Mouse (Mus musculus) hindbrain, embryonic 15.5 days (tissue): Measurements from ENCODE around the gene Tmem39a. TPM values are rescaled to one million over a fixed set of nuclear protein-coding genes. Genes with fewer than 3 reads are reported as not detected.

Experiments
- ATAC-seq: fragments of 200-750 bp; cut with Nextera tagmentation; 2 replicates; pipeline ENCODE4 v1.8.0; 2017; ENCODE audit warnings: low read depth, moderate number of reproducible peaks, moderate TSS enrichment; ENCODE audit not compliant: low FRiP score
- H3K27ac ChIP-seq: fragments of 300-500 bp; sonication (generic); replicated peaks from 2 replicates; pipeline ENCODE4 v1.5.1; 2015; ENCODE audit warnings: mild to moderate bottlenecking, inconsistent platforms
- H3K27me3 ChIP-seq: fragments of 300-500 bp; sonication (generic); 2 replicates; pipeline ENCODE4 v1.6.1; 2015; ENCODE audit warnings: control low read depth, inconsistent platforms
- H3K36me3 ChIP-seq: fragments of 300-500 bp; sonication (generic); 2 replicates; pipeline ENCODE4 v1.6.1; 2015; ENCODE audit warnings: control low read depth, inconsistent platforms
- H3K4me1 ChIP-seq: fragments of 300-500 bp; sonication (generic); replicated peaks from 2 replicates; pipeline ENCODE4 v1.6.1; 2015; ENCODE audit warnings: control low read depth, inconsistent platforms
- H3K4me2 ChIP-seq: fragments of 300-500 bp; sonication (generic); 2 replicates; pipeline ENCODE4 v1.6.1; 2015; ENCODE audit warnings: moderate library complexity, mild to moderate bottlenecking, inconsistent platforms
- H3K4me3 ChIP-seq: fragments of 300-500 bp; sonication (generic); 2 replicates; pipeline ENCODE4 v1.5.1; 2015; ENCODE audit warnings: mild to moderate bottlenecking, inconsistent platforms
- H3K9ac ChIP-seq: fragments of 300-500 bp; sonication (generic); 2 replicates; pipeline ENCODE4 v1.6.1; 2015; ENCODE audit warnings: inconsistent platforms
- H3K9me3 ChIP-seq: fragments of 300-500 bp; sonication (generic); 2 replicates; pipeline ENCODE4 v1.6.1; 2016; ENCODE audit warnings: control low read depth, inconsistent platforms
- WGBS: fragments of 180-500 bp; shearing (Covaris S2); methylation state at CpG from one replicate; pipeline ENCODE4 v1.1.7; 2015; 5-methylcytosine and 5-hydroxymethylcytosine counted together
- polyA plus RNA-seq: library from polyadenylated mRNA; unstranded; fragments of >200 nt; fragmentation: Nextera tagmentation; extraction: Ambion mirVana; gene quantifications from 2 replicates; pipeline ENCODE4 v1.2.1, GENCODE M21; 2015

Gene Tmem39a
- polyA plus RNA-seq, 1 experiment from 2014 or later = 36.3 TPM

DNA sequence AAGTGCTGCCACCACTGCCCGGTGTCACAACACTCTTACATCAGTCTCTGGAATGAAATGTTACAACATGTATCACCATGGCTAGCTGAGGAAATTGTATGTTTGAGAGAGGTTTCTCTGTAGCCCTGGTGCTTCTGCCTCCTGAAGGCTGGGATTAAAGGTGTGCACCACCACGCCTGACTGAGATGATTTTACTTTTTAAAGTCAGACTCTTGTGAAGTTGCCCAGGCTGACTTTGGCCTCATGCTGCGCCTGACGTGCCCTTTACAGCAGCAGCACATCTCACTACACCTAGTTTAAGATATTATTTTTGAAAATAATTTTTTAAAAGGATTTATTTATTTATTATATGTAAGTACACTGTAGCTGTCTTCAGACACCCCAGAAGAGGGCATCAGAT lies 34.4 kb downstream of the Tmem39a start:
- no peak for ATAC-seq
- Histone ChIP-seq H3K36me3 (peaks cover 27% of the 10 kb centered on the region), H3K27ac (no peak overlapping the region), H3K9ac (no peak overlapping the region), H3K4me2 (no peak overlapping the region), H3K27me3 (no peaks in the 10 kb centered on the region), H3K9me3 (no peaks in the 10 kb centered on the region), H3K4me3 (no peak overlapping the region), H3K4me1 (no peaks in the 10 kb centered on the region)
- 98% methylated on average over 4 of the region's 4 CpGs for WGBS

DNA sequence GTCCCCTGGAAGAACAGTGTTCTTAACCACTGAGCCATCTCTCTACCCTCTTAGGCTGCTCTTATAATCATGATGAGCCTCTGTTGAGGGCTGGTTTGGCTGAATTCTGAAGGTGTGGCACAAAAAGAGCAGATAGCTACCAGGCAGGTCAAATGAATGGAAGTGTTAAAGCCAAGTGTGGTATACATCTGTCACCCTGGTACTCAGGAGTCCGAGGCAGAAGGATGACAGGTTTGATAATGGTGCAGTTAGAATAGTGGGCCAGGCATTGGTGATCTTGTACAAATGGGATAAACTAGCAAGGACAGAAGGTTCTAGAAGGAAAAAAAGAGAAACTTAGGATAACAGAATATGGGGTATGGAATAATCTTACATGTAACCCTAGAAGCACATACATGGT lies 35.9 kb downstream of the Tmem39a start:
- H3K4me2 ChIP-seq = no peak overlapping the region
- no peak overlapping the region for H3K9ac ChIP-seq
- WGBS = 71% methylated on average over 1 of the region's 1 CpGs
- no peaks in the 10 kb centered on the region for H3K9me3 ChIP-seq
- H3K27ac ChIP-seq = no peak overlapping the region
- H3K27me3 ChIP-seq = no peaks in the 10 kb centered on the region
- no peak overlapping the region for H3K4me3 ChIP-seq
- no peaks in the 10 kb centered on the region for H3K4me1 ChIP-seq
- no peak for ATAC-seq
- peaks cover 15% of the 10 kb centered on the region for H3K36me3 ChIP-seq

DNA sequence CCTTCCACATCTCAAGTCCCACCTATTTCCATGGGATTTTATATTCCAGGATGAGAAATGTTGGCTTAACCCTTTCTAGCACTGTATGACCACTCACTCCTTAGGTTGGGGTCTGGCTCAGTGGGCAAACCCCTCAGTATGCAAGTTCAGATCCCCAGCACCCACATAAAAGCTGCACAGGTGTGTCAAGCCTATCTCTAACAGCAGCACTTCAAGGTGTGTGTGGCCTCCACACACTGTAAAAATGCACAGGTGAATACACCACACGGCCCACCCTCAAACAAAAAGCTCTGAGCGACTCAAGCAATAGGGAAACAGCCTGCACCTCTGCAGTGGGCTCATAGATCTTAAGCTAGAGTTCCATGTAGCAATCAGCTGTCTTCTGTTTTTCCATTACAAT lies 37.6 kb downstream of the Tmem39a start:
- H3K9ac ChIP-seq = no peak overlapping the region
- no peak overlapping the region for H3K27ac ChIP-seq
- ATAC-seq = no peak
- H3K4me2 ChIP-seq = no peak overlapping the region
- H3K36me3 ChIP-seq = peaks cover 12% of the 10 kb centered on the region
- no peaks in the 10 kb centered on the region for H3K9me3 ChIP-seq
- 90% methylated on average over 2 of the region's 2 CpGs for WGBS
- no peaks in the 10 kb centered on the region for H3K4me1 ChIP-seq
- no peaks in the 10 kb centered on the region for H3K27me3 ChIP-seq
- no peak overlapping the region for H3K4me3 ChIP-seq

DNA sequence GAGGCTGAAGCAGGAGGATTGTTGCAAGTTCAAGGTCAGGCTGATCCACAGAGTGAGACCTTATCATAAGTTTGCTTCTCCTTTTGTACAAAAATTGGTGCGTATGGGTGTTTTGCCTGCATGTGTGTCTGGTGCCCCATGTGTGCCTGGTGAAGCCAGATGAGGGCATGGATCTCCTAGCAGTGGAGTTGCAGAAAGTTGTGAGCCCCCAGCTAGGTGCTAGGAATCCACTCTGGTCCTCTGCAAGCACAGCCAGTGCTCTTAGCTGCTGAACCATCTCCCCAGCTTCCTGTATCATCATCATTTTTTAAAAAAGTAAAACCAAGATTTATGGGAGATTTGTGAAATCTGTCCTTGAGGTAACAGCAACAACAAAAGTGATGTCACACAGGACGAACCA lies 38.2 kb downstream of the Tmem39a start:
- peaks cover 10% of the 10 kb centered on the region for H3K36me3 ChIP-seq

DNA sequence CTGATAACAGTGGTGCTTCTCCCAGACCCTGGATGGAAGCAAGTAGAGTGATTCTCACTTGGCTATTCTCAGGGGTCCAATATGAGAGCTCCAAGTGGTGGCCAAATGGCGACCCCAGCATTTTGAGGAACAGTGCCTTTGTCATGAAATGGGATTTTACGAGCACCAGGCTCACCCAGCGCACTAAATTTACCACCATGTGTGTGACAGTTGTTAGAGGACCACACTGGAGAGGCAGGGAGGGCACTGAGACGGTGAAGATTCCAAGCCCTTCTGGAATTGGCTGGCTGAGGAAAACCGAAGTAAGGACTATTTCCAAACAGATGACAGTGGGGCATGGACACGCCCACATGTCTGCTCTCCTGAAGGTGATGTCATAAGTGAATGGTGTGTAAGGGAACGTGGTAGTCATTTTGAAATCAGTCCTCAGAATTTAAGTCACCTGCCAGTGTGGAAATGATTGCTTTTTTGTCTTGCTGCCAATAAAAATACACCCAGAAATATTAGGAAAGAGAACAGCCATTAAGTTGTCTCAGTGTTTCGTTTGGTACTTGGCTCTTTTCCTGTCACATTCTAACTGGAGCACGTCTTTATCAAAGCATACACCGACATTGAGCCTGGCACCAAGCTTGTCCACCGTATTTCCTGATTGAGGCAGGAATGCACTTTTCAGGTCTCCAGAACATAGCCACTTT lies 40.6 kb downstream of the Tmem39a start:
- WGBS = 80% methylated on average over 11 of the region's 11 CpGs

More for the DNA sequence above, 38.2 kb downstream of the Tmem39a start:
- no peak overlapping the region for H3K9ac ChIP-seq
- H3K4me1 ChIP-seq = no peaks in the 10 kb centered on the region
- WGBS = 90% methylated on average over 2 of the region's 2 CpGs
- no peaks in the 10 kb centered on the region for H3K9me3 ChIP-seq
- H3K27ac ChIP-seq = no peak overlapping the region
- no peak overlapping the region for H3K4me3 ChIP-seq
- H3K4me2 ChIP-seq = no peak overlapping the region
- H3K27me3 ChIP-seq = no peaks in the 10 kb centered on the region
- no peak for ATAC-seq

DNA sequence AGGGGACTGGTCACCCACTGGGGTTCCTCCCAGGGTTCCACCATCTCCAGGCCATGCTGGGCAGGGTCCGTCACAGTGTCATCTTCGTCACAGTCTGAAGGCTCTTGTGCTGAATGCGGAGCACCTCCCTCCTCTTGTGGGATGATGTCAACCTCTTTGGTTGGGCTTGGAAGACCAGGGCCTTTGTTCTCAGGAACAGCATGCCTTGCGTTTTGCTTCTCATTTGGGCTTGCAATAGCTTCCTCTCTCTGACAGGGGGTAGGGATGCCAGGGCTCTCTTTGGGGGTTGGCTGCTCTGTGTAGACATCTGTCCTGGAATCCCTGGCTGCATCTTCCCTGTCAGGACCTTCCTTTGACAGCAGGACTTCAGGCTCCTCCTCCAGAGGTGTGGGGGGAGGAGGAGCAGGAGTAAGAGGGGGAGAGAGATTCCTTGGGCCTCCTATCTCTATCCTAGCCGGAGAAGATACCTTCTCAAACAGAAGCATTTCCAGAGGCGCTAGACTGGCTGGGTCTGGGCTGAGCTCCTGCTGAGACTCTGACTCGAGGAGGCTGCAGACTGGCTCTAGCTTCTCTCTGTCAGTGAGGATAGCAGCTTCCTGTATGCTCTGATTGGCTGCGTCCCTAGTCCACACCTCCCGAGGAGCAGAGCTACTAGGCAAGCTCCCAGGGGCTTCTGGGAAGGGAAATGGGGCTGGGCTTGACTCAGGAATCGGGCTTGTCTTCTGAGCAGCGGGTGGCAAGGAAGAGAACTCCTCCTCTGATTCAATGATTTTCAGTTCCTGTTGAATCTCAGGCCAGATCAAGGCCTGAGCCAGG lies 44.7 kb downstream of the Tmem39a start:
- peak; percentile 65; the same call in 1 of the 2 replicates for ATAC-seq
- Histone ChIP-seq H3K27me3 (no peaks in the 10 kb centered on the region), H3K4me2 (no peak overlapping the region), H3K27ac (no peak overlapping the region), H3K4me3 (no peak overlapping the region), H3K4me1 (no peaks in the 10 kb centered on the region; the same call in 1 of the 2 replicates), H3K9ac (no peak overlapping the region), H3K9me3 (no peaks in the 10 kb centered on the region), H3K36me3 (0 out of 2 replicates have a peak, but pooled peaks cover 3% of the 10 kb centered on the region)
- 40% methylated on average over 11 of the region's 11 CpGs for WGBS

More for the DNA sequence above, 40.6 kb downstream of the Tmem39a start:
- H3K9me3 ChIP-seq = no peaks in the 10 kb centered on the region
- H3K4me1 ChIP-seq = no peaks in the 10 kb centered on the region; the same call in 1 of the 2 replicates
- H3K36me3 ChIP-seq = peaks cover 6% of the 10 kb centered on the region; the same call in 1 of the 2 replicates
- no peak for ATAC-seq
- no peaks in the 10 kb centered on the region for H3K27me3 ChIP-seq
- no peak overlapping the region for H3K9ac ChIP-seq
- H3K4me2 ChIP-seq = no peak overlapping the region
- H3K4me3 ChIP-seq = no peak overlapping the region
- no peak overlapping the region for H3K27ac ChIP-seq

DNA sequence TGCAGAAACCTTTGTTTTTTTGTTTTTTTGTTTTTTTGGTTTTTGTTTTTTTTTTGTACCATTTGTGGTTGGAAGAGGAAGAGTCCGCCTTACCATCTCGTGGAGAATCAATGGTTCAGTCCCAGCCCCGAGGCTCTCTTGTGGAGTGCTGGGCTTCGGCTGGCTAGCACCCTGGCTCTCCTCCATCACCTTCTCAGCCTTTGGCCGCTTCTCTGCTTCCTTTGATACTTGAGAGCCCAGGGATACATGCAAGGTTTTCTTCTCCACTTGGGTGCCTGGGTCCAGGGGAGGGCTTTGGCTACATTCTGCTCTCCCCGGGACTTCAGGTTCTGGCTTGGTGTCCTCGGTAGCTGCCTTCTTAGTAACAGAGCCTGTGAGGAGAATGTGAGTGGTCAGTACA lies 48.0 kb downstream of the Tmem39a start:
- no peaks in the 10 kb centered on the region for H3K9me3 ChIP-seq
- no peak overlapping the region for H3K4me3 ChIP-seq
- no peak overlapping the region for H3K27ac ChIP-seq
- H3K9ac ChIP-seq = no peak overlapping the region
- H3K36me3 ChIP-seq = 0 out of 2 replicates have a peak, but pooled peaks cover 5% of the 10 kb centered on the region
- WGBS = 94% methylated on average over 7 of the region's 7 CpGs
- ATAC-seq = no peak
- no peaks in the 10 kb centered on the region for H3K27me3 ChIP-seq
- H3K4me2 ChIP-seq = no peak overlapping the region
- H3K4me1 ChIP-seq = no peaks in the 10 kb centered on the region; the same call in 1 of the 2 replicates

DNA sequence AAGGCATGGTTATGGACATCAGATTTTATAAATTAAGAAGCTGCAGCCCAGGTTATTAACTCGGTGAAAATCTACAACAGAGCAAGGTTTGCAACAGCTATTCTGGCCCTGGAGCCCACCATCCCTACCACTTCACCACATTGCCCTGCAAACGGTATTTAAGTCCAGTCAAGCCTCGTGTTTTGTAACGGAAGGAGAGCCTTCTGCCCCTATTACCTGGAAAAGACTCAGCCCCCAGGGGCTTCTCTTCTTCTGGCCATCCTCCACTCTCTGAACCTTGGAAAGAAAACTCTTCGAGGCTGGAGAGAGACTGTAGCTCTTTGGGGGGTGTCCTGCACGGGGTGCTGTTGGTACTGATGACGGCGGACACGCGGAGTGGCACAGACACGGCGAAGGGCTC lies 50.2 kb downstream of the Tmem39a start:
- 84% methylated on average over 12 of the region's 12 CpGs for WGBS
- no peak overlapping the region for H3K4me3 ChIP-seq
- H3K9me3 ChIP-seq = no peaks in the 10 kb centered on the region
- no peaks in the 10 kb centered on the region for H3K27me3 ChIP-seq
- no peak overlapping the region for H3K4me2 ChIP-seq
- H3K36me3 ChIP-seq = 0 out of 2 replicates have a peak, but pooled peaks cover 5% of the 10 kb centered on the region
- no peaks in the 10 kb centered on the region for H3K4me1 ChIP-seq
- ATAC-seq = no peak
- no peak overlapping the region for H3K9ac ChIP-seq
- no peak overlapping the region for H3K27ac ChIP-seq

DNA sequence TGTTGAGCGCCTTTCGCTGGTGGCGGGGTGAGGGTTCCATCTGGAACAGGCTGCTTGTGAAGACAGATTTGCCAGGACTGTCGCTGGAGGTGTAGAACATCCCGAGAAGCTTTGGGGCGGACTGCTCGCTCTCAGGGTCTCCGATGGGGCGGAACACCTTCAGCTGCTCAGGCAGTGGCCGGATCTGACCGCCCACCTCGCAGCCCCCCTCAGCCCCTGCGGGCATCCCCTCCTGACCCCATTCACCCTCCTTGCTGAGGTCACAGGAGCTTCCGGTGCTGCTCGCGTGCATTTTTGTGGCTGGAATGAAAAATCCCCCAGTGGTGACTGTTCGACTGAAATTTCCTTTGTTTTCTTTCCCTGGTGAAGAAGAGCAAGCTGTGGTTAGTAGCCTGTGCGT lies 50.6 kb downstream of the Tmem39a start:
- Histone ChIP-seq H3K9me3 (no peaks in the 10 kb centered on the region), H3K4me1 (no peaks in the 10 kb centered on the region), H3K27me3 (no peaks in the 10 kb centered on the region), H3K4me3 (no peak overlapping the region), H3K9ac (no peak overlapping the region), H3K27ac (no peak overlapping the region), H3K4me2 (no peak overlapping the region), H3K36me3 (0 out of 2 replicates have a peak, but pooled peaks cover 5% of the 10 kb centered on the region)
- ATAC-seq = no peak
- WGBS = 68% methylated on average over 18 of the region's 18 CpGs

DNA sequence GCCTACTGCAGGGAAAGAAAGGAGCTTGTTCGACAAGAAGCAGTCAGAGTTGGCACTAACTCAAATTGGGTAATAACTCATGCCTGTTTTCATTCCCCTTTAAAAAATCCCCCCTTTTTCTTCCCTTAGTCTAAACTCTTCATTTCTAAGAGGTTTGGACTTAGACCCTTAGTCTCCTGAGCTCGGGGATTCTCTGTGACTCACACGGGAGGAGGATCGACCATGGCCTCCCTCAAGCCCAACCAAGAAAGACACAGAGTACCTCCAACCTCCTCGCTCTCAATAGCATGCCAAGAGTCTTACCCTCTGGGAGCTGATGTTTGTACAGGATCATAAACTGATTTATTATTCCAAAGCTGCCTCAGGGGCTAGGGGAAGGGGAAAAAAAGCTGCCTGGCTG lies 54.1 kb downstream of the Tmem39a start:
- ATAC-seq = no peak
- Histone ChIP-seq H3K4me1 (no peaks in the 10 kb centered on the region), H3K27ac (no peak overlapping the region), H3K4me2 (no peak overlapping the region), H3K4me3 (no peak overlapping the region), H3K9ac (no peak overlapping the region), H3K36me3 (0 out of 2 replicates have a peak, but pooled peaks cover 5% of the 10 kb centered on the region), H3K27me3 (no peaks in the 10 kb centered on the region), H3K9me3 (no peaks in the 10 kb centered on the region)
- whole genome bisulfite sequencing = 71% methylated on average over 5 of the region's 5 CpGs

DNA sequence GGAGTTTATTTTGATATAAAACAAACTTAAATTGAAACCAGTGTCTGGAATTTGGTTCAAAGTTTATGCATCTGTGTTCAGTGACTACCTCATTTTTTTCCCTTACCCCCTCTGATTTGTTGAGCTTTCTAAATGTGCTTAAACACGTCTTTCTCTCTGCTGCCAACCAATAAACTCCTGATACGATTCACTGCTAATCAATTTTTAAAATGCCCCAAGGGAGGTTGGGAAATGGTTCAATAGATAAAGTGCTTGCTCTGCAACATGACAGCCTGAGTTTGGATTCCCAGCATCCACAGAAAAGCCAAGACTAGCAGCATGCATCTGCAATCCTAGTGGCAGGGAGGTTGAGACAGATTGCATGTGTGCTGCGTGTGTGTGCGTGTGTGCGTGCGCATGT lies 55.1 kb downstream of the Tmem39a start:
- H3K9me3 ChIP-seq = no peaks in the 10 kb centered on the region
- no peak overlapping the region for H3K4me3 ChIP-seq
- WGBS = 83% methylated on average over 6 of the region's 6 CpGs
- H3K9ac ChIP-seq = no peak overlapping the region
- 0 out of 2 replicates have a peak, but pooled peaks cover 5% of the 10 kb centered on the region for H3K36me3 ChIP-seq
- H3K27ac ChIP-seq = no peak overlapping the region
- H3K27me3 ChIP-seq = no peaks in the 10 kb centered on the region
- ATAC-seq = no peak
- H3K4me2 ChIP-seq = no peak overlapping the region
- no peaks in the 10 kb centered on the region for H3K4me1 ChIP-seq

DNA sequence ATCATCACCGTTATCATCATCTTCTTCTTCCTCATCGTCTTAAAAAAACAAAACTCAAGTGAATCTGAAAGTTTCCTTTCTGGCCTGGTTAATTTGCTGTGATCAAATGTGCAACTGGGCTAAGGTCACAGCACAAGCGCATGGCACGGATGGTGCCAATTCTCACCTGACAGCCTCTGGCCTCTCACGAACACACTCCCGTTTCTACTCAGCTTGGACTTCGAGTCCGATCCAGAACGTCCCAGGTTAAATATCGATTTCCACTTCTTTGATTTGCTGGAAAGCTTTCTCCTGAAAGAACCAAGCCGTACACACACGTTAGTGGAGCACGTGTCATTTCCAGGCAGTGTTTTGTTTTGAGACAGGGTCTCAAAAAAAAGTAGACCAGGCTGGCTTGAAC lies 59.5 kb downstream of the Tmem39a start:
- 96% methylated on average over 13 of the region's 13 CpGs for WGBS
- Histone ChIP-seq H3K4me1 (no peaks in the 10 kb centered on the region), H3K4me2 (no peak overlapping the region), H3K9ac (no peak overlapping the region), H3K27ac (no peak overlapping the region), H3K4me3 (no peak overlapping the region), H3K36me3 (no peaks in the 10 kb centered on the region), H3K9me3 (no peaks in the 10 kb centered on the region), H3K27me3 (no peaks in the 10 kb centered on the region)
- ATAC-seq = no peak
